Comparison of ENCODE assay signal across 21 mouse cellular contexts in genomic region chr19:4051016-4051415, GRCm38 (mm10). TPM values are rescaled to one million over a fixed set of nuclear protein-coding genes. Genes with fewer than 3 reads are reported as not detected.
DNase-seq lines count a peak whose midpoint lies in the region; ATAC-seq and TF ChIP-seq lines count a peak whose summit lies in the region.
"Had no signal": no experiment of that assay in that cellular context is flagged by ENCODE, and none has a peak within 500 bp of the region (broad histone marks: within the 10 kb centered on the region; RNA-seq: fewer than 3 reads in every experiment).

No protein-coding gene starts in this region.

- peaks cover 4% of the 10 kb centered on the region; the same call in 1 of the 2 replicates for H3K9me3 ChIP-seq in liver, embryonic 12.5 days (replicated peaks)
- H3K9me3 ChIP-seq: embryonic facial prominence, embryonic 10.5 days; liver, embryonic 13.5 days had no signal

- intact Hi-C loops in left cerebral cortex, postnatal 36 days (cut with DNase I): no loop called here

- no peak for ATAC-seq in liver, embryonic 12.5 days
- ATAC-seq: activated CD4-positive, CD25-positive, alpha-beta regulatory T cell, adult 4 months had no signal

- peak; percentile 26; the same call in 1 of the 2 replicates for TF ChIP-seq CTCF in liver, adult 2 months (IDR thresholded peaks at IDR 0.05; ENCODE audit: low read depth, low read length)

- no peak overlapping the region for H3K4me2 ChIP-seq in liver, embryonic 12.5 days
- H3K4me2 ChIP-seq: heart, embryonic 13.5 days; liver, embryonic 13.5 days had no signal

- peaks cover 19% of the 10 kb centered on the region for H3K4me1 ChIP-seq in liver, adult 2 months (ENCODE audit: control insufficient read depth, insufficient read depth, low read length)
- peaks cover 26% of the 10 kb centered on the region for H3K4me1 ChIP-seq in liver, embryonic 12.5 days
- H3K4me1 ChIP-seq: embryonic facial prominence, embryonic 10.5 days had no signal

- TF ChIP-seq POLR2A in liver, adult 2 months (IDR thresholded peaks at IDR 0.05; ENCODE audit: extremely low read depth, insufficient read depth, low read length): no peak

- H3K36me3 ChIP-seq in liver, adult 2 months (ENCODE audit: control insufficient read depth, insufficient read depth, low read length): no peaks in the 10 kb centered on the region
- no peaks in the 10 kb centered on the region for H3K36me3 ChIP-seq in liver, embryonic 12.5 days
- H3K36me3 ChIP-seq: embryonic facial prominence, embryonic 10.5 days; heart, embryonic 13.5 days; liver, embryonic 13.5 days had no signal

- DNase-seq in cerebellum, adult 11-12 months: peak; percentile 33
- no peak for DNase-seq in cerebellum, adult 9-11 months
- DNase-seq in liver, adult 2 months (ENCODE audit: extremely low read depth, low read depth, low spot score): peak; percentile 22
- peak; percentile 30 to 33 for DNase-seq in B cell, adult 2 months
- peak; percentile 68 for DNase-seq in ZHBTc4 (ENCODE audit: low read depth, low spot score)
- no peak for DNase-seq in embryo, embryonic 10 days (ENCODE audit: low spot score)
- no peak for DNase-seq in left cerebral cortex, postnatal 36 days (ENCODE audit: low spot score in 2 of 2)
- DNase-seq: gastrocnemius, postnatal 25 days; kidney, postnatal 10 days; layer of hippocampus, adult 9-11 months; liver, embryonic 13.5 days; lung, postnatal 4 days; midbrain, embryonic 14.5 days had no signal

- no peak overlapping the region; the same call in 1 of the 2 replicates for H3K27ac ChIP-seq in liver, adult 2 months (replicated peaks; ENCODE audit: insufficient read depth, low read depth, low read length)
- H3K27ac ChIP-seq in liver, embryonic 12.5 days: no peak overlapping the region
- H3K27ac ChIP-seq: embryonic facial prominence, embryonic 10.5 days; heart, embryonic 13.5 days; liver, embryonic 13.5 days had no signal

- 96% methylated on average over 5 of the region's 5 CpGs for WGBS in liver, adult 2 months
- WGBS in liver, embryonic 12.5 days (ENCODE audit: insufficient replicate concordance): 86% methylated on average over 5 of the region's 5 CpGs

- H3K79me2 ChIP-seq in liver, adult 2 months (ENCODE audit: control insufficient read depth, insufficient read depth, low read length): no peaks in the 10 kb centered on the region

- no peak overlapping the region for H3K9ac ChIP-seq in liver, adult 2 months (ENCODE audit: low read depth, low read length)
- no peak overlapping the region for H3K9ac ChIP-seq in liver, embryonic 12.5 days
- H3K9ac ChIP-seq: heart, embryonic 13.5 days; liver, embryonic 13.5 days had no signal

- no peaks in the 10 kb centered on the region for H3K27me3 ChIP-seq in liver, adult 2 months (ENCODE audit: control insufficient read depth, insufficient read depth, low read length)
- no peaks in the 10 kb centered on the region for H3K27me3 ChIP-seq in liver, embryonic 12.5 days (replicated peaks)
- H3K27me3 ChIP-seq: heart, embryonic 13.5 days; liver, embryonic 13.5 days had no signal

- H3K4me3 ChIP-seq in liver, adult 2 months (ENCODE audit: insufficient read depth, low read depth, low read length): no peak overlapping the region
- no peak overlapping the region for H3K4me3 ChIP-seq in liver, embryonic 12.5 days
- H3K4me3 ChIP-seq: embryonic facial prominence, embryonic 10.5 days; erythroblast, embryonic 14.5 days; heart, embryonic 13.5 days; liver, embryonic 13.5 days had no signal

RNA-seq across cellular contexts. Expression of gene Gstp2, which starts 5.2 kb away (rescaled TPM):
- total RNA-seq in liver, adult 2 months (2014; rRNA removed): 4.1 and 7.9 TPM in 2 replicates
- polyA plus RNA-seq in liver, adult 2 months (2012; rRNA removed): 4.4 and 9.2 TPM in 2 replicates
- polyA plus RNA-seq in liver, embryonic 12.5 days (2016; fragmentation: Nextera tagmentation; extraction: Ambion mirVana): 6.2 and 7.3 TPM in 2 replicates
- total RNA-seq in left cerebral cortex, postnatal 36 days (2021): 10 to 100 TPM; 33.9 to 45.2 TPM
- total RNA-seq: hematopoietic stem cell, adult 5-6 weeks had no signal
- polyA plus RNA-seq: erythroblast, embryonic 14.5 days had no signal

RNA-seq across cellular contexts. Expression of gene Gstp3, which starts 8.4 kb away (rescaled TPM):
- total RNA-seq in liver, adult 2 months (2014; rRNA removed): 21.5 and 28.1 TPM in 2 replicates
- 54.3 and 66.1 TPM in 2 replicates for polyA plus RNA-seq in liver, adult 2 months (2012; rRNA removed)
- polyA plus RNA-seq in liver, embryonic 12.5 days (2016; fragmentation: Nextera tagmentation; extraction: Ambion mirVana): 15.0 and 18.5 TPM in 2 replicates
- total RNA-seq in left cerebral cortex, postnatal 36 days (2021): not detected
- total RNA-seq: gastrocnemius, postnatal 25 days; left cerebral cortex, postnatal 14 days had no signal
- polyA plus RNA-seq: embryonic facial prominence, embryonic 10.5 days; midbrain, embryonic 14.5 days; neural tube, embryonic 11.5 days had no signal

RNA-seq across cellular contexts. Expression of gene Gstp1, which starts 13.2 kb away (rescaled TPM):
- total RNA-seq in liver, adult 2 months (2014; rRNA removed): 456 and 810 TPM in 2 replicates
- polyA plus RNA-seq in liver, adult 2 months (2012; rRNA removed): 965 and 1,374 TPM in 2 replicates
- polyA plus RNA-seq in liver, embryonic 12.5 days (2016; fragmentation: Nextera tagmentation; extraction: Ambion mirVana): 583 and 622 TPM in 2 replicates
- 100 to 1,000 TPM; 301 to 332 TPM for total RNA-seq in left cerebral cortex, postnatal 36 days (2021)

RNA-seq across cellular contexts. Expression of gene Cabp2, which starts 30.4 kb away (rescaled TPM):
- 0.13 and 0.37 TPM in 2 replicates for total RNA-seq in liver, adult 2 months (2014; rRNA removed)
- 0.27 and 0.70 TPM in 2 replicates for polyA plus RNA-seq in liver, adult 2 months (2012; rRNA removed)
- polyA plus RNA-seq in liver, embryonic 12.5 days (2016; fragmentation: Nextera tagmentation; extraction: Ambion mirVana): 0.37 and 0.53 TPM in 2 replicates
- total RNA-seq in left cerebral cortex, postnatal 36 days (2021): not detected
- total RNA-seq: gastrocnemius, postnatal 25 days; hematopoietic stem cell, adult 5-6 weeks; left cerebral cortex, postnatal 14 days had no signal
- polyA plus RNA-seq: activated CD4-positive, CD25-positive, alpha-beta regulatory T cell, adult 4 months; embryonic facial prominence, embryonic 10.5 days; erythroblast, embryonic 14.5 days; heart, embryonic 13.5 days; midbrain, embryonic 14.5 days; neural tube, embryonic 11.5 days had no signal

RNA-seq across cellular contexts. Expression of gene Ndufv1, which starts 38.4 kb away (rescaled TPM):
- total RNA-seq in liver, adult 2 months (2014; rRNA removed): 189 and 197 TPM in 2 replicates
- 239 and 251 TPM in 2 replicates for polyA plus RNA-seq in liver, adult 2 months (2012; rRNA removed)
- 186 and 187 TPM in 2 replicates for polyA plus RNA-seq in liver, embryonic 12.5 days (2016; fragmentation: Nextera tagmentation; extraction: Ambion mirVana)
- total RNA-seq in left cerebral cortex, postnatal 36 days (2021): 100 to 1,000 TPM; 226 to 259 TPM

Comparison
In these comparisons a context has a peak if more than half of its experiments do, and no peak if none do; other contexts are left out.
1. DNase-seq: peak in cerebellum, adult 11-12 months (single experiment), liver, adult 2 months (single experiment), B cell, adult 2 months (2 of 2) and ZHBTc4 (single experiment); none in cerebellum, adult 9-11 months (single experiment), embryo, embryonic 10 days (single experiment) and left cerebral cortex, postnatal 36 days (0 of 2).
2. RNA of gene Gstp3, which starts 8.4 kb away (total RNA-seq): 21.5 to 28.1 TPM in liver, adult 2 months; not detected in left cerebral cortex, postnatal 36 days; every median in the first group is over 10 times any median in the second.